Mouse (Mus musculus) A20 (cell line): ENCODE data around the gene Pik3cd.
"Not testable (repeated sequence)": the region's sequence is repeated elsewhere in the genome, so short reads cannot be mapped to it uniquely, and the experiment has no call there.

ENCODE experiments used
- DNase-seq: peaks from one replicate; pipeline ENCODE4 v3.0.0-alpha.2; 2011; ENCODE audit warnings: low read depth, low spot score

Pik3cd gene

DNA sequence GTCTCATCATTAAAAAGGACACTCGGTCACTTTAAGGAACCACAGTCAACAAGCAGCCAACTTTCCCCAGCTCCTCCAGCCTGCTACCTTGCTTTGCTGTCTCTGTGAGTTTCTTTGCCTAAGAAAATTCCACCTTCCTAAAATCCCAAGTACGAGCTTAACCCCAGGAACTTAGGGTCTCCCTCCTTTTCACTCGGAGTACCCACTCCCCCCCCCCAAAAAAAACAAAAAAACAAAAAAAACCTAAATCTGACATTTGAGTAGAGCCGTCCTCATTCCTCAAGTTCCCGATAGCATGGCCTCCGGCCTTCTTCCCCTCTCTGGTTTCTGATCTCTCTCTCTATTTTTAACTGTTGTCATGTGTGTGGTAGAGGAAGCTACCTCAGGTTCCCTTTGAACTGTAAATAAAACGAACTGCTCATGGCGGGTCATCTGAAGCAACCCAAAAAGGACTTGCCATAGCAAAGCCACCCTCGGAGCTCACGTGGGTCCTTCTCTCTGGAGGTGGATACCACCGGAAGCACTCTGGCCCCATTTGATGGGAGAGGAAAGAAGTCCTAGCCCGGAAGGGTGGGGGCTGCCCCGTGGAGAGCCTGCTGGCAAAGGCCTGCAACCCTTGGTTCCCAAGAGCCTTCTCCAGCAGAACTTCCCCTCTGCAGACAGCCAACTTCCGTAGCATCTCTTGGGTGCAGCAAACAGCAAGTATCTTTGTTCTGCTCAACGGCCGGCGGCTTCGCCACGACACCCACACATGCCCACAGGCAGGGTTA, at the start of gene Pik3cd:
Gene Pik3cd, minus strand, starts transcription at position 362 of the 770 bp plus-strand sequence.
- DNase-seq: peak; percentile 48

GRCm38 (mm10) chr4:149750671-149751070, 48.3 kb upstream of the Pik3cd start:
- no peak for DNase-seq

GRCm38 (mm10) chr4:149749663-149750015, 47.3 kb upstream of the Pik3cd start:
- not testable (repeated sequence) for DNase-seq

DNA sequence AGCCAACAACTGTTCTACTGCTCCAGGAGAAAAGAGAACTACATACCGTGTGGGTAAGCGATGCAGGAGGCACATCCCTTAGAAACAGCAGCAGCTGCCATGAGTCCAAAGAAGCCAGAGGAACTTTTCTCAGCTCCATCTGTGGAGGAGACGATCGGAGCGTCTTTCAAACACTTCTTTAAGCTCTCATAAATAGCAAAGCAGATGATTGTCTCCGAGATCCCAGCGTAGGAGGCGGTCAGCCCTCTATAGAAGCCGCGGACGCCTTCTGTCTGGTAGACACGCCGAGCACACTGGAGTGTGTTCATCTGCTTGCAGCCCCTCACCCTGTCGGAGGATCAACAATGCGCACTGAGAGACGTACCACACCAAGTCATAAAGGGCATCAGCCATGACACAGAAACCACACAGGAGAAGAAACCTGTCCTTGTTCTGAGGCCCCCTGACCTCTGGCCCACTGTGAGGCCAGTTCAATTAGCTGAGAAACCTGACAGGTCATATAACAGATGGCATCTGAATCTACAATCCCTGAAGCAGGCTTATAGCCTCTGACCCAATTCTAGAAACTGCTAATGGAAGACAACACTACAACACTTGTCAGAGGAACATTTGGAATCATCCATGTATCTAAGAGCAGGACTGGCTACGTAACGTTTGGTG, 46.8 kb upstream of the Pik3cd start:
- no peak for DNase-seq

DNA sequence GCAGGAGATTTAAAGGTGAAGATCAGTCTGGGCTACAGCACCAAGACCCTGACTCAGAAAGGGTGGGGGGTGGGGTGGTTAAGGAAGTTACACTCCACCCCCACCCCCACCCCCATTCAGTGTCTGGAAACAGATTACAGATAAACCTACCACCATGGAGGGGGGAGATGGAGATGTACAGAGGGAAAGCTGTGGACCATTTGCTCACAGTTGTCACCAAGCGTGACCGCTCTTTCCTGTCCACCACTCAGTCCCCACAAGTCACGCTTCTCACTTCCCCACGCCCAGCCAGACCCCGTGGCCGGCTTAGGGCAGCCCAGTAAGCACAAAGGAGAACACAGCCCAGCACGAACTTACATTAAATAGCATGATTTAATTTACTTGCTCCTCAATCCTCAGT, 41.7 kb upstream of the Pik3cd start:
- peak; percentile 60 for DNase-seq

- peak; percentile 91 for DNase-seq
These were observed 39.7 kb upstream of the Pik3cd start for GRCm38 (mm10) chr4:149742011-149742530.

- DNase-seq: peak; percentile 47
These were observed 37.9 kb upstream of the Pik3cd start for GRCm38 (mm10) chr4:149740301-149740700.

- peak; percentile 28 for DNase-seq
These were observed 37.1 kb upstream of the Pik3cd start for GRCm38 (mm10) chr4:149739478-149739877.

- DNase-seq: peak; percentile 97
These were observed 35.3 kb upstream of the Pik3cd start, which contains the start of gene Tmem201 for GRCm38 (mm10) chr4:149737383-149738324. Gene Tmem201, minus strand, starts transcription at chr4:149738044.

DNA sequence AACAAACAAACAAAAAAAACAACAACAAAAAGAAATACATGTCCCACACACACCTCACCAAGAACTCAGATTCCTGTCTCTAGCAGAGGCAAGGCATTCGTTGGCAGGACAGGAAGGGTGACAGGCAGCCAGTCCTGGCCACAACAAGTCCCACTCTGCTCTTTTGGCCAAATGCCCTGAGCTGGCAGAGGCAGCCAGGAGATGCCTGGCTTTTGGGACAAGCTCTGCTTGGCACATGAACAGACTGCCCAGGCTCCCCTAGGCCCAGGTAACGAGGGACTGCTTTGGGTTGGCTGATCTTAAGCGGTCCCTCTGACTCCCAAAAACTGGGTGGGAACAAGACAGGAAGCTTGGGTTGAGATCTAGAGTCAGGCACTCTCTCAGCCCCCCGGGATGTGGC, 34.2 kb upstream of the Pik3cd start:
- no peak for DNase-seq

- no peak for DNase-seq
These were observed 33.4 kb upstream of the Pik3cd start for GRCm38 (mm10) chr4:149735624-149736250.

DNA sequence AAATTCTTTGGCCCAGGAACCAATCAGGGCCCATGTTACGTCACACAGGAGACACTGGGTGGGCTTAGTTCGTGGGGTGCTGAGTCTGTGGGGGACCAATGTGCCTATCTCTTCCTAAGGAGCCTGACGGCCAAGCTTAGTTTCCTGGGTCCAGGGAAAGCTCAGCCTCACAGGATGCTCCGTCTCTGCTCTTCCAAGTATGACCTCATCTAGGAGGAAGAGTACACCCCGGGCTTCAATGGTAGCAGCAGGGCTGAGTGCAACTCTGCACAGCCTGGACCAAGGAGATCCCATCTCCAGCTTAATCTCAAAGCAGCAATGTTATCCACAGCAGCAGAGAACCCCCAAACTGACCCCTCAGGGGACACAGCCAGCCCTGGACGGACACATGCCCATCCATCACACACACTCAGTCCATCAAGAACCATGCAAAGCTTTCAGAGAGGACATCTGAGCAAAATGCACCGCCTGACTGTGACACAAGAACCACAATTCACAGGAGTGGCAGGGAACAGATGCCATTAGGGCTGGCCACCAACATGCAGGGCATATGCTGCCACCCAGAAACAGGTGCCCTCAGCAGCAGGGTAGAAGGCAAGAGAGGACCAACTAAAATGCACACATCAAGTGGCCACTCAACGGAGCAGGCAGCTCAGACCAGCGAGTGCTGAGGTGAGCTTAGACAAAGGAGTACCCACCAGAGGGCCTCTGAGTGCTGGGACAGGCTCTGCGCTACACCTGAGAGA, 32.5 kb upstream of the Pik3cd start:
- DNase-seq: no peak

DNA sequence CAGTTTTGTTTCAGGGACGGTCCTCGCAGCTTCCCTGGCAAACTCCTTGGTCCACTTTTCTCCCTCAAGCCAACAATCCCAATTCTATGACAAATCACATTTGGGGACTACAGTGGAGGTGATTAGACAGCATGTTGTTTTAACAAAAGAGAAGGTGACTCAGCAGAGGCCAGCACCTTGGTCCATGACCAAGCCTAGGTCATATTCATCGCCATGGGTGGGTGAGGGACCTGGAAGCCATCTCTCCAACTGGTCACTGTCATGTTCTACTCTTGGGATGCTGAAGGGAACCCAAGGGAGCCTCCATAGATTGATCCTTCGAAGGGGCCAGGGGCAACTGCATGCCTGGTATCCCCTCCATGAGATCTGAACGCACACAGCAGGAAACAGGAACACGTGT, 31.9 kb upstream of the Pik3cd start:
- DNase-seq: no peak

DNA sequence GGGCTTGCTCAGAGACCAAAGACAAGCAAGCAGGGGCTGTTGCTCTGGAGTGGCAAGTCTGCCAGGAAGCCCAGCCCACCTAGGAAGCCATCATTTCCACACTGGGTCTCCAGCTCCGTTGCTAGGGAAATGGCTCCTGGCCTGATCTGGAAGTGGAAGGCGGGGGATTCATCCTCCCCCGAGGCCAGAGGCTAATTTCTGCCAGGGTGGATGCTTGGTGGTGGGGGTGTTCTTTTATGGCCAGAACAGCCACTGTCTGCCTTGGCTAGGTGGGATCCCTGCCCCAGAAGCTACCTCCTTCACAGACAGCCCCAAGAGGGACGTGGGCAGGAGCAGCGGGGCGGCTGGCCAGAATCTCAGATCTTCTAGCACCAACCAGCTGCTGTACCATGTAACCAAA, 31.4 kb upstream of the Pik3cd start:
- DNase-seq: no peak

GRCm38 (mm10) chr4:149732800-149733199, 30.4 kb upstream of the Pik3cd start:
- no peak for DNase-seq

- DNase-seq: no peak
These were observed 29.9 kb upstream of the Pik3cd start for GRCm38 (mm10) chr4:149732313-149732712.

DNA sequence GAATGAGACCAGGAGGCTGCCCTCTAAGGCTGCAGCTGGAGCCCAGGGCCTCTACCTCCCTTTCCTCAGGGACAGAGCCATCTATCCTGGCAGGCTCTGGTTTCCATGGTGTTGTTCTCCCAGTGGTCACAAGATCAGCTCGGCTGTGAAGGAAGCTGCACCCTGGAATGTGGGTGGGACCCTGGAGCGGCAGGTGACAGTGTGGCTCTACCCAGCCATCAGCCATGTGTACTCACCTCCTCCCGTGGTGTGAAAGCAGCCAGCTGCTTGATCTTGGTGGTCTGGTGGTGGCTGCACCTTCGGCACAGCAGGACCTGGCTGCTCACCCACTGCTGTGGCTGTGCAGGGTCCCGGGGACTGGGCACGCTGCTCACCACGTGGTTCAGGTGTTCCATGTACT, 28.5 kb upstream of the Pik3cd start:
- DNase-seq: no peak

- DNase-seq: no peak
These were observed 26.4 kb upstream of the Pik3cd start for GRCm38 (mm10) chr4:149728810-149729209.

- no peak for DNase-seq
These were observed 25.3 kb upstream of the Pik3cd start for GRCm38 (mm10) chr4:149727636-149728035.

GRCm38 (mm10) chr4:149725661-149726350, 23.4 kb upstream of the Pik3cd start:
- DNase-seq: peak; percentile 55
